Mouse (Mus musculus): ENCODE results near the gene 6030408B16Rik.
A peak's percentile ranks its signal among the peaks of the same experiment; 100 is the strongest.

Gene 6030408B16Rik

GRCm38 (mm10) chr15:101267053-101268032, 25.7 kb upstream of the 6030408B16Rik start:
- DNase-seq: no peak

GRCm38 (mm10) chr15:101270101-101270820, 22.8 kb upstream of the 6030408B16Rik start:
- no peak for DNase-seq

- no peak for DNase-seq
These were observed 21.9 kb upstream of the 6030408B16Rik start for GRCm38 (mm10) chr15:101271107-101271506.

GRCm38 (mm10) chr15:101271513-101271912, 21.5 kb upstream of the 6030408B16Rik start:
- DNase-seq: no peak

GRCm38 (mm10) chr15:101274380-101274779, 18.6 kb upstream of the 6030408B16Rik start:
- no peak for DNase-seq

GRCm38 (mm10) chr15:101277351-101277899, 15.6 kb upstream of the 6030408B16Rik start:
- DNase-seq: peak in 1 of 2 experiments; percentile 46

GRCm38 (mm10) chr15:101278589-101278988, 14.4 kb upstream of the 6030408B16Rik start:
- DNase-seq: no peak

- no peak for DNase-seq
These were observed 13.5 kb upstream of the 6030408B16Rik start for GRCm38 (mm10) chr15:101279430-101279999.

- DNase-seq: no peak
These were observed 10.5 kb upstream of the 6030408B16Rik start for GRCm38 (mm10) chr15:101282471-101282870.

GRCm38 (mm10) chr15:101283183-101283910, 9.7 kb upstream of the 6030408B16Rik start:
- peak; percentile 81 to 86 for DNase-seq

GRCm38 (mm10) chr15:101283911-101284750, 8.9 kb upstream of the 6030408B16Rik start, which contains the start of gene Atg101:
TSS of gene Atg101 (plus strand) at chr15:101284272.
- peak; percentile 96 for DNase-seq

- DNase-seq: peak in 1 of 2 experiments; percentile 29
These were observed 6.8 kb upstream of the 6030408B16Rik start for GRCm38 (mm10) chr15:101286129-101286770.

GRCm38 (mm10) chr15:101287361-101287760, 5.7 kb upstream of the 6030408B16Rik start:
- DNase-seq: no peak

GRCm38 (mm10) chr15:101290354-101290753, 2.7 kb upstream of the 6030408B16Rik start:
- no peak for DNase-seq

GRCm38 (mm10) chr15:101292012-101292411, 1.0 kb upstream of the 6030408B16Rik start:
- DNase-seq: no peak

- DNase-seq: no peak
These were observed 1.2 kb downstream of the 6030408B16Rik start for GRCm38 (mm10) chr15:101294028-101294894.

GRCm38 (mm10) chr15:101295106-101295505, 2.1 kb downstream of the 6030408B16Rik start:
- DNase-seq: no peak

GRCm38 (mm10) chr15:101295616-101296015, 2.6 kb downstream of the 6030408B16Rik start:
- DNase-seq: no peak

GRCm38 (mm10) chr15:101296091-101296490, 3.1 kb downstream of the 6030408B16Rik start:
- DNase-seq: no peak
